Mouse (Mus musculus) adrenal gland, adult 2 months (tissue): ENCODE measurements around the gene Camkmt. TPM values are rescaled to one million over a fixed set of nuclear protein-coding genes. Genes with fewer than 3 reads are reported as not detected.

Source experiments
- DNase-seq: peaks from one replicate; pipeline ENCODE4 v3.0.0; 2021
- polyA plus RNA-seq: library from polyadenylated mRNA; depleted of rRNA; stranded (reverse); fragments of >200 nt; gene quantifications from 2 replicates; pipeline ENCODE4 v1.2.3, GENCODE M21; 2012
- total RNA-seq, 2 experiments: library from RNA; stranded (reverse); gene quantifications; 2 replicates each; pipeline ENCODE4 v1.2.3; 2021

Gene Camkmt
- total and polyA plus RNA-seq, 3 experiments, result 4.7 to 10.0 (median 6.8) TPM

DNA sequence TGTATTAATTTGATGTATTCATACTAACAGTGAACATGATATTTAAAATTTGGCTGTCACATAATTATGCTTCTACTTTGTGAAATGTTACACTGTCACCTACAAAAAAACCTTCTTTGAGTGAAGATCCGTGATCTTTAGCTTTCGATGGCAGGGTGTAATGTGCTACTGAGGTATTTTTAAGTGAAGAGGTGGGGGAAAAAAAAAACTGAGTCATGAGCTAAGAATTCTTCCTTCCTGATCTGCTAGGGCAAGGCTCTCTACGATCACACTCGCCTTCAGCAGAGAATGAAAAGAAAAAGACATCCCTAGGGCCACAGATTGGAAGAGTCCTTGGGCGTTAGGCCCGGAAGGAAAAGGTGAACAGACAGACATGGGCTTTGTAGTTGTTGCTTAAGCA is 201.9 kb downstream of the Camkmt start:
- no peak for DNase-seq

DNA sequence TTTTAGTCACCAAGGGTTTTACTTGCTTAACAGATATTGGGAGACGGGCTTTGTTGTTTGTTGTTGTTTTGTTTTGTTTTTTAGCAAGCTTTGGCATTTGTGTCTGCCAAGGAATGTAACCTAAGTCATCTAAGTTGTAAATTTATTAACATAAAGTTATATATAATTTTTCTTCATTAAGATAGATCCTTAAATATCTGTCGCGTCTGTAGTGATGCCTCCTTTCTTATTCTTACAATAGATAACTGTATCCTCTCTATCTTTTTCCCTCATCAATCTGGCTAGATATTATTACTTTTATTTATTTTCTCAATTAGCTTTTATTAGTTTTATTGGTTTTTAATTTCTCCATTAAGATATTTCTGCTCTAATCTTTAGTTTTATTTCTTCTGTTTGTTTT is 213.3 kb downstream of the Camkmt start:
- no peak for DNase-seq

DNA sequence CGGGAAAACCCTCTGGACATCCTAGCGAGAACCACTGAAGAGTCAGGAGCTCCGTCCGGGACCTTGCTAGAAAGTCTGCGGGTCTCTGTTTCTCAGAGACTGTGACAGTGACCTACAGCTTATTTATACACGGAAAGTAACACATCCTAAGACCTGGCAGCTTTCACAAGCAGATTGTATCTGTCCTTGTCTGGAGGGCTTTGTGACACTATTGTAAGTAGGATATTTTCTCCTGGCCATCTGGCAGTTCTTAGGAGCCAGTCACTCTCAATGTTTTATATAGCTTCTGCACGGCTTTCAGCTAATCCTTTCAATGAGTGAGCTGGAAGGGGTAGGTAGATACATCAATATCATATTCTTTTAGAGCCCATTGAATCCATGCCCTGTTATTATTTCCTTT is 218.2 kb downstream of the Camkmt start:
- no peak for DNase-seq

DNA sequence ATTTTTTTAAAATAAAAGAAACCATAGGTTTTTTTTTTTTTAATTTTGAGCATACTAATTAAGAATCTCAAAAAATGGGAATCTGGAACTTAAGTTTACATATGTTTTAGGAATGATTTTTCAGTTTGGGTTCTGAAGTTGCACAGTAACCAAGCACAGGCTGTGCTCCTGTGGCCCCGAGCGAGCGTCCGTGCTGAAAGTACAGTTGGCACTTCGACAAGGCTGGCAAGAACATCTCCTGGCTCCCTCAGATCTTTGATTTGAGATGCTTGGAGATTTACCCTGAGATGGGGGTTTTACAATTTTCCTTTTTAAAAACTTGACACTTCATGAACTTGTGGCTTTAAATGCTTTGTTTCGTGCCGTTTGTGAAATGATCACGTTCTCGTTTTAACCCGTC is 218.7 kb downstream of the Camkmt start:
- DNase-seq, result no peak

DNA sequence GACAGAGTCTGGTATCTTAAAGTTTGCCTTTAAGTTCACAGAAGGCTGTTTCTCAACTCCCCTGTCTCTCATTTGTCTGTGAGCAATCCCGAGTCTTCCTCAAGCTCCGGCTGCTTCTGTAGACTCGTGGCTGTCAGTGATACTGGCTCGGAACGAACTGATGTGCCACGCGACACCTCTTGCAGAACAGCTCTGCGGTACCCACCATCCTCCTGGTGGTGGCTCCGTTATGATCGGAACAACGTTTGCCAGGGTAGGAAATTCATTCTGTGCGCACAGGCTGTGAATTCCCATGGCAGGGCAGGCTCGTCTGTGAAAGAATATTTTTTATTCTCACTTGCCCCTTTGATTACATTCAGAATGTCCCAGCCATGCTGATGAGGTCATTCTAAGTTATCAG is 221.0 kb downstream of the Camkmt start:
- no peak for DNase-seq

DNA sequence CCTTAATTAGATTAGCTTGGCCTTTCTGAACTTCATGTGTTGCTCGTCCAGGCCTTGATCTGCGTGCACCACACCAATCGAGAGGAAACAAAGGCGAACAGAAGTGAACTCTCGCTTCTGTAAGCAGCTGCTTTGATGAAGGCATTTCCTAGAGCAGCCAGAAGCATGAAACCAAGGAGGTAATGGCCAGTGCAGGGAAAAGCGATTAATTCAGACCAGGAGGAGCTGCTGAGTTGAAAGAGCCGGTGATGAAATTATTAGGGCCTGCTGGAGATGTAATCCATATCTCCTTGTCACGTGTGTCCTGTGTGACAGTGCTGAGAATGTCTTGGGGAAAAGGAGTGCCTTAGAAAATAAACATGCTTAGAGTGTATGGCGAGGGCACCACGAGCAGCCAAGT is 228.0 kb downstream of the Camkmt start:
- no peak for DNase-seq

DNA sequence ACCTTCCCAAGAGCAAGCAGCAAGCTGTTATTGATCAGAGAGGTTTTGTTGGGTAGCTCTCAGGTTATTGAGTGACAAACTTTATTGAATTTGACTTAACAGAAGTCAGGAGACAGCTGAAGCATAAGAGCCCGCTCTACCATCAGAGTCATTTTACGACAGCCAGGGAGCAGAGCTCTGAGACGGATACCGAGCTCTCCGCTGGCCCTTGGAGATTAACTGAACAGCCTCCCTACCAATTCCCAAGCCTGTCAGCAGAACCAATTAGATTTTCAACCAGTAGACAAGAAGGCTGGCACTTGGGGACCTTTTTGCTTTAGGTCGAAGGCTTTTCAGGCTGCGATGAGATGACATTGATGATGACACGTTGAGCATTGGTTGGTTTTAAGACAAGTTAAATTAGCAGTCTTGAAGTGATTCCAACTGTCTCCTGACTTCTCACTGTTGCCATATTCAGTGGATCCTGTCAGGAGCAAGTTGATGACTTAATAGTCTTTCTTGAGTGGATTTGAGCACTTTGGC is 229.5 kb downstream of the Camkmt start:
- DNase-seq, result no peak

DNA sequence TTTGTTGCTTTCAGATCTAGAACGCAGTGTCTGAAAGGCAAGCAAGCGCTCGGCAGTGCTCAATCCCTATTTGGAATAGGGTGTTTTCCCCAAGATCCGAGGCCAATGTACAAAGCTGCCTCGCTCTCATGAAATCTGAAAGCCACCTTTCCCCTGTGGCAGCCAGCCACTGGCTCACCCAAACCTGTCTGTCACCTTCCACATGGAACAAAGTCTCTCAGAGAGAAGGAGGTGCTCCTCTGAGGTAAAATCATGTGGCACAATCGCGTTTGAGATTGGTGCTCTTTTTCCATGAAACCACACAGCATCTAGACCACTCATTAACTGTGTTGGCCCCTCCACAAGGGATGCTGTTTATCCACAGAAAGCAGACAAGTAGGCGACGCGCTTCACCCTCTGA is 238.5 kb downstream of the Camkmt start:
- DNase-seq, result no peak

DNA sequence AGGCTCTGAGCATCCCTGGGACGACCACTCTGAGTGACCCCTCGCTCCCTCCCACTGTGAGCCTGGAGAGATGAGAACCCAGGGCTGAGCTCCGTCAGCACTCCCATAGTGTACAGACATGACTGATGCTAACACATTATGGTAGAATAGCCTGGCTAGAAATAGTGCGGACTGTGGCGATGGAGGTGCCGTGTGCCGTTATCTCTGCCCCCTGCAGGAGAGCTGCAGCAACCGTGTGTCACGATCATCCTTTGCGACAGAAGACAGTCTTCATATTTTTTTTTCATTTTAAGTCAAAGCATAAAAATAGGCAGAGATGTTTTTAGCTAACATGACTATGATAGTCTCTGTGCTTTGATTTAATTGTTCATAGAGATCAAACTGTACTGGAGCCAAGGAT is 245.1 kb downstream of the Camkmt start:
- DNase-seq, result no peak

DNA sequence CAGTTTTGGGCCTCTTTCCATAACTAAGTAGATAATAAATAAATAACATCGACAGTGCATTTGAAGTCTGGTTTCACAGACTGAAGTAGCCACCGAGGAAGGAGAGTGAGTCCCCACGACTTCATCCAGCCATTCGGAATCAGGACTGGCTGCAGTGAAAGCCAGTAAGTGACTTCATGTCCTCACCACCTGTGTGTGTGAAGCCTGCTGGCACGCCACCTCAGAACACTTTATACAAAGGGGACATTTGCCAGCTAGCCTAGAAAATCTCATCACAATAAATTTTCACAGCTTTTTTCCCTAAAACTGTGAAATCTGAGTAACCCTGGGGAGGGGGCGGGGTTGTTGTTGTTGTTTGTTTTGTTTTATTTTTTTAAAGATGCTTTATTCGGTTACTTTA is 247.3 kb downstream of the Camkmt start:
- no peak for DNase-seq

DNA sequence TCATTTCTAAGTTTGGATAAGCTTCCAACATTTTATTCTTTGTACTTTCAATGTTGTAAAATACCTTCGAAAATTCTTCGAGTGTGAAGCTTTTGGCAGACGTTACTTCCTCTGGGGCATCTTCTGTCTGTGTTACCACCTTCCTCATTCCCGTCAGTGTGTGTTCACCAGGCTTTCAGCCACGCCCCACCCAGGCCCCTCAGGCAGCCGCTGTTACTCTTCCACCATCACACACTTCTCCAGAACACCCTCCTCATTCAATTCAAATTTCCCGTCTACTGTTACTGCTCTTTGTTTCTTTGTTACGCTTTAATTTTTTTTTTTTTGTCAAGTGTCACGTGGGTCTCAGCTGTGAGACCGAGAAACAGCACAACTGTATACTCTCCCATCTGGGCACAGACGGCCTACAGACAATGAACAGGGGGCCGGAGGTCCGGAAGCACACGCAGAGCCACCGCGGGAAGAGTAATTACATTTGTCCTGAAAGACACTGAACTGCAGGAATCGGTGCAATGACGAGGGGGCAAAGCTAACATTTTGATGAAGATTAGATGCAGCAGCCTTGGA is 250.9 kb downstream of the Camkmt start:
- DNase-seq, result no peak

DNA sequence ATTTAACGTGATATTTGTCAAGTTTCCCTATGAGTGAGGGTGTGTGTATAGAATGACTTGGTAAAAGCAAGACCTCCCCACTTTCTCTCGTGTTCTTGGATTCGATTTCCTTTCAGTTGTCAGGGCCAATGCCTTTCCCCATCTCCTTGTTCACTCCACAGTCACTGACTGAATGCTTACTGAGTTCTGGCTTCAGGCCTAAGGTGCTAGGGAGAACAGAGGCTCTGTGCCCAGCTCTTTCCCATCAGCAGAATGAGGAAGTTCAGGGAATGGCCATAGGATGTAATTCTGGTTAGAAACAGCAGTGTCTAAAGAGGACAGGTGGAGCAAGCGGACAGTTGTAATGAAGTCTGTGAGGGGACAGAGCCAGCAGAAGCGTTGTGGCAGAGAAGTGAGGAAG is 252.1 kb downstream of the Camkmt start:
- no peak for DNase-seq

DNA sequence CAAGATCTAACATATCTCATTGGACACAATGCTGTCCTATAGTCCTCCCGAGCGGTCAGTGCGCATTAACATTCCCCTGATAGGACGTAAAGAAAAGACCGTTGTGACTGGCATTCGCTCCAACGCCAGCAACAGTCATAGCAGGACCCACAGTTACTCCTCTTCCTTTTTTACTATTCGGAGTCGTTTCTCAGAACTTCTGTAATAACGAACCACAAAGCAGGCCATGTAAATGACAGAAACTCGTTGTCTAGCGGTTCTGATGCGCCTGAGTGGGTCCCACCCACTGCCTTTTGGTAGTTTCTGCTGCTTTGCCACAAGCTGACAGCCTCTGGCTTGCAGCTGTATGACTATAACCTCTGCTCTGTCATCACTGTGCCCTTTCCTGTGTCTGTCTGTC is 253.1 kb downstream of the Camkmt start:
- DNase-seq, result no peak

DNA sequence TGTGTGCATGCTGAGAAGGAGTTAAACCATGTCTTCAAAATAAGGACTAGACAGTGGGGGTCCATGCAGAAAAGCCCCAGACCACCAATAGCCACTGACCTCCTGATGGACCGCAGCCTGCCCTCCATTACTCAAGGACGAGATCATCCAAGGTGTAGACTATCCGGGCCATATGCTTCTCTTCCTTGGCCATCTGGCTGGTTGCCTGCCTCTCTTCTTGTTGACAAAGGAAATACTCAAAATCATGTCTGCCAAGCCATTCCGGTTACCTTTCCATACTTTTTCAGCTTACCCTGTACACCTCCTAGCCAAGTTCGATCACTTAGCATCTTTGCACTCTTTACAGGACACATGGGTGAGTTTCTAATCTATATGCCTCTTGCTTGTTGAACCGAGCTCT is 256.3 kb downstream of the Camkmt start:
- no peak for DNase-seq

DNA sequence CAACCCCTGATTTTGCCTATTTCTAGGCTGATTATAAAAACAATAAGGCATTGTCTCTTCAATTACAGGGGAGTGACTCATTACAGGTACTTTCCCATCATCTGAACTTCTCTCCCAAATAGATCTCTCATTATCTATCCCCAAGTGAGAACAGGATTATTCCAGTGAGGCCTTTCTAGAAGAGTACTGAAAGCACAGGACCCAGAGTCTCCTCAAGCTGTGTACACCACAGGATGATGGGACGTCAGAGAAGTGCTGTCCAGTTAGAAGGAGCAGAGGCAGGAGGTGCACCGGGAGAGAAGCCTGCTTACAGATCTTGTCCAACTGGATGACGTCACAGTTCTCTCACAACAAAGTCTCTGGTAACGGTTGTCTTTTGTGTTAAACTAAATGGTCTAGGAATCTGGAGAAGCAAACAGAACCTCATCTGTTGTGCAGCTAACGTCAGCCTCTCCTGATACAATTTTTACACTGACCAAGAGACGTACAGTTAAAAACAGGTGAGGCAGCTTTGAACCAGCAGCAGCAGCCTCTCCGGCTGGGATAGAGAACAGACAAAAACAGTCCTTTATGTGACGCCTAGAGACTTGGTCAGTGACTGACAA is 259.1 kb downstream of the Camkmt start:
- DNase-seq, result no peak

DNA sequence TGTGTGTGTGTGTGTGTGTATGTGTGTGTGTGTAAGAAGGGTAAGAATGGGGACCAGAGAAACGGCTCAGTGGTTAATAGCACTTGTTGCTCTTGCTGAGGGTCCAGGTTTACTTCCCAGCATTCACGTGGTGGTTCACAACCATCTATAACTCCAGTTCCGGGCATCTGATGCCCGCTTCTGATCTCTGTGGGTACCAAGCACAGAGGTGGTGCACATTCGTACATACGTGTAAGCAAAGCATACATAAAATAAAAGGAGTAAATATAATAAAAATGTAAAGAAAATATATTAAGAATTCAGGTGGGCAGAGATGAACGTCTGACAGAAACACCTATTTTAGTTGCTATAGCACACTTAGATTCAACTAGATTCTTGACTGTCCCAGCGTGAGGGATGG is 260.9 kb downstream of the Camkmt start:
- no peak for DNase-seq

DNA sequence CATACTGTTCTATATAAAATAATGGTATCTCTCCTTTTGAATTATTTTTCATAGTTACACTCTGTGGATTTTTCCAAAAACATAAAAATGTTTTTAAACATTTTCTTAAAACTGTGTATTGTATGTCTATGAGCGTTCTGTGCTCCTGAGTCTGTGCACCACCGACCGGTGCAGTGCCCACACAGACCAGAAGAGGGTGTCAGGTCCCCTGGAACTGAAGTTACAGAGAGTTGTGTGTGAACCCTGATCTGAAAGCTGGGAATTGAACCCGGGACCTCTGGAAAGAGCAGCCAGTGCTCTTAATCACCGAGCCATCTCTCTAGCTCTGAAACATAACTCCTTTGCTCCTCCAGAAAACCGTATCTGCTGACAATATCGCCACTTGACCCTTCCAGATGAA is 262.4 kb downstream of the Camkmt start:
- peak; percentile 7 for DNase-seq

DNA sequence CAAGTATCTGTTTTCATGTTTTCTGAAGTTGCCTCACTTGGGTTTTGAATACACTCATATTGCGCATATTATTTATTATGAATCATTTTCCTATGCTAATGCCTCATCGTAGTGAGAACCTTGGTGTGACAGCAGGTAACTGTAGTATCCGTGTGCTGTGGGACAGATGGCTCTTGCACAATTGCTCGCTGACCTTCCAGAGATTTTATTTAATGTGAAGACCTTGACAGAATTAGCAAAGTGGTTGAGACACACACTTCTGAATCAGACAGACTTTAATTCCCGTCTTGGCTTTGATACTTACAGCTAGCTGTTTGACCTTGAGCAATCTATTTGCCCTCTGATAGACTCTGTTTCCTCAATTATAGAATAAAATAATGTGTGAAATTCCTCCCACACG is 262.8 kb downstream of the Camkmt start:
- DNase-seq, result peak; percentile 60

DNA sequence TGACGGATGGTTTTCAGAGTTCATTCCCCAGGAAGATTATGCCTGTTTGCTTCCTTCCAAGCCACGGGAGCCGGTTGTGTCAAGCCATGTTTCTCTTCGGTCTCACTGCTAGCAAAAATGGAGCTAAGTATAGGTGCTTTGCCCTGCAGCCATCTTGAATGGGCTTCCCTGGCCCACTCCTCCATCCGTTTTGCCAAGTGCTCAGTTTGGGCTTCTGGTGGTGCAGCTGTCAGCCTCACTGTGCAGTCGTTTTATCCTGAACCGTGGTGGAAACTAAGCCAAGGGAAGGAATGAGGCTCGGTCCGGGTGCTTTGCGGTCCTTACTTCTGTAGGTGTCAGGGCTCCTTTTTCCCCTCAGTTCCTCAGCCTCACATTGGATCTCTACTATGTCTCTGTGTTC is 263.3 kb downstream of the Camkmt start:
- no peak for DNase-seq

DNA sequence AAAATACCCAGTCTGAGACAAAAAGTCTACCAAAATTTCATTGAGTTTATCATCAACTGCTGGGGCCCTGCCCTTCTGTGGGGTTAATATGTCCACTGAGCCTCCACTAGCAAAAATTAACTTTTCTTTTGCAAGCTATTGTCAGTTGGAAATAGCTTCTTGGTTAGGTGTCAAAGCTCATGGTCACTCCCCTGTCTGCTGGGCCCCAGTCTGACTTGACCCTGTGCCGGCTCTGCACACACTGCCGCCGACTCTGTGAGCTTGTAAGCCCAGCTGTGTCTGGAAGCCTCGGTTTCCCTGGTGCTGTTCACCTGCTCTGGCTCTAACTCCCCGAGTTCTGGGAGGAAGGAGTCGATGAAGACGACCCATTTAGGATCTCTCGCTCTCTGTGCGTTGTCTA is 265.0 kb downstream of the Camkmt start:
- no peak for DNase-seq

DNA sequence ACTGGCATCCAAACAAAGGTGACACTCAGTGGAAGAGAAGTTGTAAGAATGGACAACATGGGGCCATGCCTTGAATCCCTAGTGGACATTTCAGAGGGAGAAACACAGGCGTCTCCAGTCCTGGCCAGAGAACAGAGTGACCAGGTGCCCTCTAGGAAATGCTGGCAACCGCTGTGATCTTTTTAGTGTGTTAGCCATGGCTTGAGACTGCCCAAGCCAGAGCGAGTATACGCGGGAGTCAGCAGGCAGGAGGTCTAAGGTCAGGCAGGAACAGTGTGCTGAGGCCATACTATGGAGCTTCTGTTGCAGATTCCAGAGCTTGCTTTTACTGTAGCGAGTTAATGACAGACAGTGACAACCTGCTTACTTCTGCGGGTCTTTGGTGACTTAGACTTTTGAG is 270.7 kb downstream of the Camkmt start:
- DNase-seq, result no peak

DNA sequence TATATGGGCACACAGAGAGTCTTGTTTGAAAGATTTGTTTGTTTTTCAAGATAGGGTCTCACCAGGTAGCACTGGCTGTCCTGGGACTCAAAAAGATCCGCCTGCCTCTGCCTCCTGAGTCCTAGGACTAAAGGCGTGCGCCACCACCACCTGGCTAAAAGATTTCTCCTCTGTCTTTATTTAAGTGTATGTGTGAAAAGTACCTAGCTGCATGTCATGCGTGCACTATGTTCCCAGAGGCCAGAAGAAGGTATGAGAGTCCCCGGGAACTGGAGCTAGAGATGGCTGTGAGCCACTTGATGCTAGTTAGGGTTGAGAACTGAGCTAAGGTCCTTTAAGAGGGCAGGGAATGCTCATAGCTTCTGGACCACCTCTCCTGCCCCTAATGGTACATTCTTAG is 277.0 kb downstream of the Camkmt start:
- no peak for DNase-seq

DNA sequence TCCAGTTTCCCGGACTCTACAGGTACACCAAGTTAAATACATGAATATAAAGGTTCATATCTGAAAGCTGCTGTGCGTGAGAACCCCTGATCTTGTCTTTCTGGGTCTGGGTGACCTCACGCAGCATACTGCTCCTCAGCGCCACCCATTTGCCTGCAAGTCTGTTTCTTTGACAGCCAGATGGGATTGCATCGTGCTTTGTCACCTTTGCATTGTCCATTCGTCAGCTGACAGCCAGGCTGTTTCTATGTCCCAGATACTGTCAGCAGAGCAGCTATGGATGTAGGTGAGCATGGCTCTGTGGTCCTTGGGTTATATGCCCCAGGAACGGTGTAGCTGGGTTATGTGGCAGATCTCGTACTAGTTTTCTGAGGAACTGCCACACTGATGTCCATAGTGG is 278.4 kb downstream of the Camkmt start:
- DNase-seq, result no peak

DNA sequence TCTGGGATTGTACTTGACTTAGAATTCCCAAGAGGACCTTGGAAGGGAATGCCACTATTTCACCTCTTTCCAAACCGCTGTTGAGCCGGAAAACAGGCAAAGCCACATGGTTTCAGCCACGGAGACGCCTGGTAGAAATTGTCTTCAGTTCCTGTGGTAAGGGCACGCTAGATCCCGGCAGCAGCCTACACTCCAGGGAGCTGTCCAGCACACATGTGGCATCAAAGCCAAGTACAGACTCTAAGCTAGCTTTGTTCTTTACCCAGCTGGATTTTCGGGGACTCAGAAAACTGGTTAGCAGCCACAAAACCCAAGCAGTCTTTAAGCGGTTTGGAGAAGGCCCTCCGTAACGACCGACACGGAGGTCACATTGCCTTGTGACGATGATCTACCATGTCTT is 281.7 kb downstream of the Camkmt start:
- no peak for DNase-seq

DNA sequence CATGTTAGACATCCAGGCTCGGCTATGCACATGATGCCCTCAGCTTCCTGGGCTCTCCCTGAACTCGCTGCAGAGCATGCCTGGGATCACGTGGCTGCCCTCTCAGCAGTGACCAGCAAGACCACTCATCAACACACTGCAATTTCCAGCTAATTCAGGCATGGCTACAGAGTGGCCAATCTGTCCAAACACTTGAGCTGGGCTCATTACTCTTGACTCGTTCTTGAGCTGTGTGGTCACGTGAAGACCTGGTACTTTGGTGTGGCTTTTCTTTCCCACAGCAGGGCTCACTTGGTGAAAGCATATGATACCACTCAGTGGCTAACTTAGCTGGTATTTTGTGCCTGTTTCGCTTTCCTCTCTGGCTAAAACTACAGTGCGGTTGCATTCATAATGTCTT is 282.2 kb downstream of the Camkmt start:
- no peak for DNase-seq
